Mouse (Mus musculus) ovary, postnatal 36 days (tissue): ENCODE results near the gene Ints1.
A peak's percentile ranks its signal among the peaks of the same experiment; 100 is the strongest.
"Not testable (repeated sequence)": the region's sequence is repeated elsewhere in the genome, so short reads cannot be mapped to it uniquely, and the experiment has no call there.

Source experiments
- DNase-seq: peaks from one replicate; pipeline ENCODE4 v3.0.0; 2022; ENCODE audit warnings: low spot score, mixed read lengths

Ints1 gene

DNA sequence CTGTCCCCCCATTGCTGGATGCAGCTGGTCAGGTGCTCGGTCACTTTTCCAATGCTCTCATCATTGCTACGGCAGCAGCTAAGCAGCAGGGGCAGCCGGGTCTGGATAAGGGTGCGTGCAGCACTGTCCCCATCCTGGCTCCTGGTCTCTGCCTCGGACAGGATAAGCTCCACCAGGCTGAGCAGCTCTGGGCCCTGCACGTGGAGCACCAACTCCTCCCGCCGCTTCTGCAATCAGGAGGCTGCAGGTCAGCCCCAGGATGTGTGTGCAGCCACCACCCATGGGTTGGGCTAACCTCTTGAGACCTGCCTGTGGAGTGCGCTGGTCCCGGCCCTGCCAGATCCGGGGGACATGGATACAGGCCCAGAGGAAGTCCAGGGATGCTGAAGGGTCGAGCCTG lies 19.3 kb downstream of the Ints1 start:
- no peak for DNase-seq

DNA sequence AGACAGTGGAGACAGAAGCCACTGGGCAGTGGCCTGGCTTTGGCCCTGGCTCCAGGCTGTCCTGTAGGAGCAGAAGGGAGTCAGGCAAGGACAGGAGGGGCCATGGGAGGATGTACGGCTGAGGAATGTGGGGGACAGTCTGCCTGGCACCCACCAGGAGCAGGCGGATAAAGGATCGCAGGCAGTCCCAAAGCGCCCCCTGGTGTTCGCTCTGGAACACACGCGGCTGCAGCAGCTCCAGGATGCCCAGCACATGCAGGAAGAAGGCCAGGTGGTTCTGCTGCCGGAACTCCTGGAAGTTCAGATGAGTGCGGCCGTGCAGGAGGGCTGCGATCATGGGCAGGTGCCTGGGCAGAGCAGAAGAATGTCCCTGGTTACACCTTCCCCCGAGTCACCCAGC lies 20.7 kb downstream of the Ints1 start:
- DNase-seq = peak; percentile 53

- DNase-seq = peak; percentile 61
These were observed 24.9 kb downstream of the Ints1 start for GRCm38 (mm10) chr5:139750535-139750934.

DNA sequence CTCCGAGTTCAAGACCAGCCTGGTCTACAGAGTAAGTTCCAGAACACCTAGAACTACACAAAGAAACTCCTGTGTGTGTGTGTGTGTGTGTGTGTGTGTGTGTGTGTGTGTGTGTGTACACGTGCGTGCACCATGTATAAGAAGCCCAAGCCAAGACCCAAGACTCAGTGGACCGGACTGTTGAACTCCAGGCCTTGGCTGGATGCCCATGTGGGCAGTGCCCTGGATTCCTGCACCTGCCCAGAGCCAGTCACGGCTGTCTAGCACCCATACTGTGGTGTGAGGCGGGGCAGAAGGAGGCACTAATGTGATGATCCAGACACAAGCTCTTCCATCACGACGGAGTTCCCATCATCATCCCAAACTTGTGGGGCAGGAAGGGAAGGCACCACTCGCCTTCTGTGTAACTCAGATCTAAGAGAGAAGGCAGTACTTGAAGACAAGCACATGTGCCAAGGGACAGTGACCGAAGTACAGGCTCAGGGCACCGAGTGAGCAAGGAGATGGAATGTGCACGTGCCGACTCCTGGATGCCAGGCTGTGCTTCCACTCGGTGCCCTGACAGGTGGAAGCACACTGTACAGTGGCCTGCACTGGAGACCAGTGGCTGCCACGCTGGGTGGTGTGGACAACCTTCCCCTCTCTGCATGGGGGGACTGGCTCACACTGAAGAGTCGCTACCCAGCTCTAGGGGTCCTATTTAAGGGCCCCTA lies 25.9 kb downstream of the Ints1 start:
- no peak for DNase-seq

DNA sequence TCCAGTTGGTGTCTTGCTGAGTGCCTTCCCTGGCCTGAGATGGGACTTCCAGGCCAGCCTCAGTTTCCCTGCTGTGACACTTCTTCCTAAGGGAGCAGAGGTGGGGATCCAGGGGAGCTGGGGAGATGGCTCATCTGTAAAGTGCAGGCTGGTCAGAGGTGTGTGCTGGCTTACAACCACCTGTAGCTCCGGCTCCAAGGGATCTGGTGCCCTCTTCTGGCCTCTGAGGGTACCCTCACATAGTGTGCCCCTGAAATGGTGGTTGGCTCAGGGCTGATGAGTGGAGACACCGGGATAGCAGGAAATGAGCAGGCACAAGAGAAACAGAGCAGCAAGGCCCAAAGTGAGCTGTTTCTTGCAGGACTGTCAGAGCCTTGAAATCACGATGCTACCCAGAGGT lies 29.7 kb downstream of the Ints1 start:
- DNase-seq = peak; percentile 61

DNA sequence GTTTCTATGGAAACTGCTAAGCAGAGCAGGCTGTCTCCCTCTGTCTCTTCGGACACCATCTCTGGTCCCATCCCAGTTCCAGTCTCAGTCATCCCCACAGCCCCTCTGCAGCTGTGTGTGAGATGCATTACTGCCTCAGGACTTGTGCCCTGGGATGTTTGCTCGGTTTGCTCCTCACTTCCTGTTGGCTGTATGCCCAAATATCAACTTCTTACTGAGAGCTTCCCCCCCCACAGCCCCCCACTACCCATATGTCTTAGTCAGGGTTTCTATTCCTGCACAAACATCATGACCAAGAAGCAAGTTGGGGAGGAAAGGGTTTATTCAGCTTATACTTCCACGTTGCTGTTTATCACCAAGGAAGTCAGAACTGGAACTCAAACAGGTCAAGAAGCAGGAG lies 32.8 kb downstream of the Ints1 start:
- DNase-seq = not testable (repeated sequence)

GRCm38 (mm10) chr5:139738592-139739315 lies 36.7 kb downstream of the Ints1 start:
- no peak for DNase-seq

DNA sequence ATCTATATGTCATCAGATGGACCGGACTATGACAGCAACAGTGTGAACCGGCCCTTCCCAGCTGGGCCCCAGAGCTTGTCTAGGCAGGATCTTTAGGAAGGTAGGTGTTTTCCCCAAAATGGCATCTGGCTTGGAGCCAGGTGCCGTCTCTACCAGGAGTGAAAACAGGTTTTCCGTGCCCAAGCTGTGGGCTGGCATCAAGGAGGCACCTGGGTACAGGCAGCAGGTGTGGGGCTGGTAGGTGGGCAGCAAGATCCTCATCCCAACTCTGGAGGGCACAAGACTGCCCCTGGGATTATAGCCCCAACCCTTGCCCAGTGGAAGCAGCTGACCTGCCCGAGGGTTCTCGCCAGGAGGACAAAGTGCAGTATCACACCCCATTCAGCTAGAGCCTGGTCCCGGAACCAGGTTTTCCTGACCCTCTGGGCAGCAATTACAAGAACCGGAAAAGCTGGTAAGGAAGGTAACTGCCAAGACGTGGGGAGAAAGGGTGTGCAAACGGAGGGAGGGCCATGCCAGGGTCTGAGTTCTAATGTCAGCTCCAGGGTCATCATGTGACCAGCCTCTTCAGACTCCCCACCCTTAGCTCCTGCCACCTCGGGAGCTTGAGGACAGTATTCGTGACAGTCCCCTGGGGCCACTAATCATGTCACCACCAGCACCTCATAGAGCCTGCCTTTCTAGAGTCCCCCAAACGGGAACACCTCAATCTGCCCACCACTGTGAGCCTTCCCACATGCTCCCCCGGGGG lies 37.5 kb downstream of the Ints1 start:
- DNase-seq = no peak

GRCm38 (mm10) chr5:139736504-139736940 lies 39.0 kb downstream of the Ints1 start:
- no peak for DNase-seq

DNA sequence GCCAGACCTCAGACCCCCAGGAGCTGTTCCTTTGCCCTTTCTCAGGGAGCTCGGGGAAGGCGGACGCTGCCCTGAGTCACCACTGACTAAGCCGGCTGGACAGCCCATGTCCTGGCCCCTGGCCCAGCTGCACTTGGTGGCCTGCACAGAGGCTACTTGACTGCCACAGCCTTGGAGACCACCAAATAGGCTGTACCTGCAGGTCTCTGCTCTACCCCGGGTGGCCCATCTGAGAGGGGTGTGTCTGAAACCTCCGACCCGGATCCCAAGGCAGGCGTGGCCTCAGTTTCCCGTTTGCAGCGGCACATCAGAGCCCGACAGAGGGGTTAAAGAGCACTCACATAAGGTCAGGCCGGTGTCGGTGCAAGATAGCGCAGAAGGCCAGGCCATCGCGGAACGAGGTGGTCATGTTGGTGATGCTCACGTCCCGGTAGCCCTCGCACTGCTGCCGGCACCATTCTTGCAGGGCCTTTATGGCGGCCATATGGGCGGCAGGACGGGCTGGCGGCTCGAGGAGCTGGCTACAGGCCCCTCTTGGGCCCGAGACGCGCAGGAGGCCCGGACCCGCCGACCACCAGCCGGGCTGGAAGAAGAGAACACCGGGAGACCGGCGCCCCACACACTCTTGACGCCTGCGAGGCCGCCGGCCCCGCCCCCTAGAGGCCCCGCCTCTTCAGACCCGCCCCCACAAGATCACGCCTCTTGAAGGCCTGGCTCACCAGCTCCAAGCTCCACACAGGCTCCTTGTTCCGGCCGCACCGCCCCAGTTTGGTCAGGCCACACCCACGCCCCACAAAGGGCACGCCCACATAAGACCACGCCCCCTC lies 39.6 kb downstream of the Ints1 start, which contains the start of gene Micall2:
Gene Micall2, minus strand, starts transcription at position 660 of the 827 bp plus-strand sequence.
- DNase-seq = peak; percentile 98

DNA sequence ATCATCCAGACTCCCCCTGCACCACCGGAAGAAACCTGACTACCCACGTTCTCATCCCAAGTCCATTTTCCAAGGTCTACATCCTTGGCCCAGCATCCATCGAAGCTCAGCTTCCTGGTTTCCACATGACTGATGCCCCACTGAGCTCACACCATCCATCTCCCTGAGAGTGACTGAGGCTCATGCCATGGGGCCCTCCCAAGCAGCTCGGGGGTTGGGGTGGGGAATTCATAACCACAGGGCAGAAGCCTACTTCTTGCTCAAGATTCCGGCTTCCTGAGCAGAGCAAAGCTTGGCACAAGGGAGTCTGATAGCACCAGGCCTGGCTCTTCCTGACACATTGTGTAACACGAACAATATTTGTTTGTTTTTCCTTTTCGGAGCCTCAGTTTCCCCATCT lies 40.7 kb downstream of the Ints1 start:
- no peak for DNase-seq

DNA sequence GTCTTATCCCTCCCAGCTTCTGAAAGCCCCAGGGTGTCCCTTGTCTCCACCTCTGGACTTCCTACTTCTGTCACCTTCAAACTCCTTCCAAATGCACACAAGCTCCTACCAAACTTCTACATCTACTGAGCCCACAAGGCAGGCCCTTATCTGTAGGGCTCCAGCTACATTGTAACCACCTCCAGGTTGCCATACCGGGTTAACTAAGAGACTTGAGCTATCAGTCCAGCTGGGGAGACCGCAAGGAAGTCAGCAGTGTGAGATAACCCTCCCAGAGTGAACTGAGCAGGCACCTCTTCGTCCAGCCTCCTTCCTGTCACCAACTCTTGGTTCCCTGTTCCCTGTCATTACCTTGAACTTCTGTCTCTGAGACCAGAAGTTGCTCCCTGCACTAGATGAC lies 41.5 kb downstream of the Ints1 start:
- no peak for DNase-seq

GRCm38 (mm10) chr5:139732634-139733107 lies 42.8 kb downstream of the Ints1 start:
- peak; percentile 44 for DNase-seq

DNA sequence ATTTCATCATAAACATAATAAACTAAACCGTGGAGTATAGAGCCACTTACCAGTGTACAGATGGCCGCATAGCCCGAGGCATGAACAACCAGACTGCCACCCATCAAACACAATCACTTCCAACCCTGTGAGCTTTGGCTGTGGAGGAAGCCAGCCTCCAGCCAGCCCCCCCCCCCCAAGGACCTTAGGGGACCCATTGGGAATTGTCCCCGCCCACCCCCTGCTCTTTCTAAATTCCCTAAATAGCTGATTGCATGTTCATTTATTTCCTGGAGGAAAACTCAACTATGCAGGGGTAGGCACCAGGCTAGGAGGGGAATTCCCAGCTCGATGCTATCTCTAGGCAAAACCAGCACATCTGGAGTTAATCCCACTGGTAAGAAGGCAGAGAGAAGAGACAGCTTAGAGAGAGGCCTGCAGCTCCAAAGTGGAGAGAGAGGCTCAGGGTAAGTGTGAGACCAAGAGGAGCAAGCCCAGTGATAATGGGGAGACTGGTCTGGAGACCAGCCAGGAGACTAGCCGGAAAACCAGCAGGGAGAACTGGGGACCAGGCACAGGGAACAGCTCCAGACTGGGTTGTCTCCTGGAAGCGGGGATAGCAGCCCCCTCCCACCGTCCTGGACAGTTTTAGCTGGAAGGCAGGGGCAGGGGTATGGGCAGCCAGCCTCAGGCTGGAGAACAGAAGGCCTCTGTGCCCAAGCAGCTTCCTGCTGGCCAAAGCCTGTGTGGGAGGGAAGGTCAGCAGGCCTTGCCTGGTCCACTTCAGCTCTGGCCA lies 44.6 kb downstream of the Ints1 start:
- no peak for DNase-seq

- DNase-seq = no peak
These were observed 48.2 kb downstream of the Ints1 start for GRCm38 (mm10) chr5:139727261-139727660.

DNA sequence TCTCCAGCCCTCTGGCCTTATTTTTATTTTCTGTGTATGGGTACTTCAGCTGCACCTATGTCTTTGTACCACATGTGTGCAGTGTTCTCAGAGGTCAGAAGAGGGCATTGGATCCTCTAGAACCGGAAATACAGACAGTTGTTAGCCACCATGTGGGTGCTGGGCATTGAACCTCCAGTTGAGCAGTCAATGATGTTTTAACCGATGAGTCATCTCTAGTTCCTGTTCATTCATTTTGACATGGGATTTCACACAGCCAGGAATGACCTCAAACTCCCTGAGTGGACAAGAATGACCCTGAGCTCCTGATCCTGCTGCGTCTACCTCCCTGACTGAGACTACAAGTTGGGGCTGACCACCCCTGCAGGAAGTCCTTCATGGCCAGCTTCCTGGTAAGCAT lies 49.3 kb downstream of the Ints1 start:
- DNase-seq = no peak

DNA sequence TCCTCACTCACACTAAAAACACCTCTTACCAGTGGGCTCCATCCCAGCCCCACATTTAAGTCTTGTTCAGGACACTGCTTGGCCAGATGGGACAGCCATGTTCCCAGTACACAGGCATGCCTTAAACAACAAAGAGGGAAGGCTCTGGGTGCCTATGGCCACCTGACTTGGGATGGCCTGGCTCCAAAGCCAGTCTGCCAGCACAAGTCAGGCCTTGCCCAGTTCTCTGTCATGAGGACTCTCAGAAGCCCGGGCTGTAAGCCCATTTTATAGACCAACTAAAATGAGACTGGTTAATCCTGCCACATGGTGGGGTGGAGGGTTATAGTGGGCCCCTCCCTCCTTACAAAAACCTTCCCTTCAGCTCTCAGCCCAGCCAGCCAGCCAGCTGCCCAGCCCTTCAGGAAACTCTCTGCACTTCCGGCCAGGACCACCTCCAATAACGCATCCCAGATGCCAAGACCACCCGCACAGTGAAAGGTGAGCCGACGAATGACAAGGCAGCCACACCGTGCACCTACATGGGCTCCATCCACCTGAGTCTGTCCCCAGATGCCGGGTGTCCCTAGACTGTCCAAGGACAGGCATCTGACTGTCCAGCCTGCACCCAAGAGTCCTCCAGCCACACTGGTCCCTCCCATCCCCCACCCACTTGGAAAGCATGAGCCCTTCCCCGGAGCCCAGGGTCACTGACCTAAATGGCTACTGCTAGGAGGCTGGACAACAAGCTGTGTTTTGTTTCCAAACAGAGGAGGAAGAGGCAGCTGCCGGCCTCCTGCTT lies 50.9 kb downstream of the Ints1 start:
- no peak for DNase-seq

DNA sequence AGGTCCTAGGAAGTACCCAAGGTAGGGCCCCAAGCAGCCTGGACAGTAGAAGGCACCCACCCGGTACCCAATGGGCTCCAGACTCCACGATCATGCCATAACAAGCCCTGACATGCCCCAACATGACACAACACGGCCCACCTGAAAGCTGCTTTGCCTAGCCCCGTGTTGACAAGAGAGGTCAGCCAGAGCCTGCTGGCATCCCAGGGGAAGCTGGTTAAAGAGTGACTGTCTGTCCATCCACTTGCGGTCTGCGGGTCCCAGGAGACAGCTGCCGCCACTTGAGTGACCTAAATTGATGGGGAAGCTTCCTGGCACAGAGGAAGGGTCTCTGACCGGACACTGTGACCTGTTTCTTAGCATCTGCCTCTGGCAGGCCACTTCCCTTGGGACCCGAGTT lies 52.4 kb downstream of the Ints1 start:
- DNase-seq = no peak

GRCm38 (mm10) chr5:139722709-139723108 lies 52.8 kb downstream of the Ints1 start:
- DNase-seq = no peak

DNA sequence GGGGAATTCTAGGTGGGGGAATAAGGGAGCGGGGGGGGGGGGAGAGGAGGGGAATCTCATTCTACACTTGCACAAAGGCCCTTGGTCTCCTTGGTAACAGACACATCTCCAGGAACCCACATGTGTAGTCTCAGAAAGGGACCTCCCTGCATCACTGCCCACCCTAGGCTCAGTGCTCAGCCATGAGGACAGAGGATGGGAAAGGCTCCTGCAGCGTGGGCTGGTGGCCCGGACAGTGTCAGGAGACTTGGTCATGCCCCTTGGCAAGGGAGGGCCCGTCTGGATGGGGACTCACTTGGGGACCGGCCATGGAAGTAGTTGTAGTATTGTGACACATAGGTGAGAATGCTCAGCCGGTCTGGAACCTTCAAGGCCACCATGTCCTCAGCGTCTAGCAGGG lies 56.5 kb downstream of the Ints1 start:
- DNase-seq = no peak
